Mouse (Mus musculus) gonadal fat pad, adult 2 months (tissue): ENCODE data around the gene Sfpq. TPM values are rescaled to one million over a fixed set of nuclear protein-coding genes. Genes with fewer than 3 reads are reported as not detected.

Experiments
- polyA plus RNA-seq: library from polyadenylated mRNA; depleted of rRNA; stranded (reverse); fragments of >200 nt; gene quantifications from 2 replicates; pipeline ENCODE4 v1.2.3, GENCODE M21; 2012; rRNA removed

The Sfpq gene
- polyA plus RNA-seq, 1 experiment: 29.5 TPM

Other genes starting within 250 kb of the Sfpq start
- 7.3 and 8.5 TPM in 2 replicates for gene Zmym4, start 53.2 kb upstream of the Sfpq start, polyA plus RNA-seq
- gene Zmym1, start 39.8 kb downstream of the Sfpq start, polyA plus RNA-seq: 1.5 TPM in 2 replicates
- 8.9 and 9.2 TPM in 2 replicates for gene Zmym6, start 56.1 kb downstream of the Sfpq start, polyA plus RNA-seq
- gene Tmem35b, start 102.4 kb downstream of the Sfpq start, polyA plus RNA-seq: 26.4 and 29.1 TPM in 2 replicates
- 0.05 and 0.09 TPM in 2 replicates for gene Dlgap3, start 147.9 kb downstream of the Sfpq start, polyA plus RNA-seq
- gene Smim12, start 222.5 kb downstream of the Sfpq start, polyA plus RNA-seq: 28.5 and 30.3 TPM in 2 replicates